Mouse (Mus musculus): ENCODE results near the gene Pdk2.

The Pdk2 gene

DNA sequence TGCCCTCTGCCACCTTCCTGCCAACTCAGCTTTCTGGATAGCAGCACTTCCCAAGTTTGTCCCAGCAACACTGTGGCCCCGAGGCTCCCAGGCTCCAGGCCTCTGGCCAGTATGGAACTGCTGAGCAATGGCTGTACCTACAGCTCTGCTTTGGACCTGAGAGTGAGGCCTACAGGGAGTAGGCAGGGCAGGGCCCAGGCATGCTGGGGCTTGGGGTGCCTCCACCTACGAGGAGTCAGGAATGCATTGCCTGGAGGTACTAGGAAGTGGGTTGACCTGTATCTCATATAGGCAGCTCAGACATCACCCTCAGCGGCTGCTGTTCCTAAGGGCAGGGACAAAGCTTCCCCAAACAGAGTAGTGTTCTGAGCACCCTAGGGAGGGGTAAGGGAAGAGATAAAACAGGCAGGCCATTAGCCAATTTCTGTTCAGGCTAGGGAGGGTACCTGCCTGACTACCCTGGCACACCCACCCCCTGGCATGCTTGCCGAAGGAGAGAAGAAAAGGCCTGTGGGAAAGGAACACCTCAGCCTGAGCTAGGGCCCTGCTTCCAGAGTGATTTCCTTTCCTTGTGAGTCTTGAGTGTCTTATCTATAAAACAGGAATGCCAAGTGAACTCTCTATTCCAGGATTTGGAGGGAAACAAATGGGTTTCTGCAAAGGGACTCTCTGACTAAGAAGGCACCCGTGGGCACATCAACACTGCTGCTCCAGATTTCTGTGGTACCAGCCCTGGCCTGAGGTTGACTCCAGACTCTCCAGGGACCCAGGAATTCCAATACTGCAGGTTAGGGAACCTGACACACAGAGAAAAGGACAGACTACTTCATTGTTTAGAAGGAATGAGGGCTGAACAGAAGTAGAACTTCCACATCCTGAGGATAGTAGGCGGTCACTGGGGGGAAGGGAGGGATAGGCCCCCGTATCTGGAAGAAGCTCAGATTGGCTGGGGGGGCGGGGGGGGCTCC is 29.3 kb upstream of the Pdk2 start:
- no peak for DNase-seq (ENCODE audit: low spot score in 2 of 2)

DNA sequence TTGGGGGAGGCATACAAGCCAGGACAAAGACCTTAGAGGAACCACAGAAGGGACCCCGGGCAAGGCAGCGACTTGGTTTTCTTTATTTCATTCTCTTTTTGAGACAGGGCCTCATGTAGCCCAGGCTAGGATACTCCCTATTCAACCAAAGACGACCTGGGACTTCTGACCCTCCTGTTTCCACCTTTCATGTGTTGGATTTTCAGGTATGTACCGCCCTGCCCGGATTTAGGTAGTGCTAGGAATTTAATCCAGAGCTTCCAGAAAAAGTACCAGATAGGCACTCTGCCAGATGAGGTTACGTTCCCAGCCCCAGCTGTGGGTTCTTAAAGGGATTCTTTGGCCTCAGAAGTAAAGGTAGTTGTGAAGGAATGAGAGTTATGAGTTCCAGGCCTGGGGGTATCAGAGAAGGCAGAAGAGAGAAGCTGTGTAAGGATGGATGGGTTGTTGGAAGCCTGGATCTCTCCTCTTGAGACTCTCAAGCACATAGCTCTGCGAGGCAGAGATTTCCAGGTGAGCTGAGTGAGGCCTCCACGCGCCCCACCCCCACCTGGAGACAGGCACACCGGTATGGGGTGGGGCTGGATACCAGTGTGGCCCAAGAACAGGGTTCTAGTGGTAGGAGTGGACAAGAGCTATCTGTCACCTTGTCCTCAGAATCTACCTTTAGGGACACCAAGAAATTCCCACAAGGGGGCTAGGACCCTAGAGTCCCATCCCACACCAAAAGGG is 28.2 kb upstream of the Pdk2 start:
- DNase-seq (ENCODE audit: low spot score in 2 of 2), result no peak

DNA sequence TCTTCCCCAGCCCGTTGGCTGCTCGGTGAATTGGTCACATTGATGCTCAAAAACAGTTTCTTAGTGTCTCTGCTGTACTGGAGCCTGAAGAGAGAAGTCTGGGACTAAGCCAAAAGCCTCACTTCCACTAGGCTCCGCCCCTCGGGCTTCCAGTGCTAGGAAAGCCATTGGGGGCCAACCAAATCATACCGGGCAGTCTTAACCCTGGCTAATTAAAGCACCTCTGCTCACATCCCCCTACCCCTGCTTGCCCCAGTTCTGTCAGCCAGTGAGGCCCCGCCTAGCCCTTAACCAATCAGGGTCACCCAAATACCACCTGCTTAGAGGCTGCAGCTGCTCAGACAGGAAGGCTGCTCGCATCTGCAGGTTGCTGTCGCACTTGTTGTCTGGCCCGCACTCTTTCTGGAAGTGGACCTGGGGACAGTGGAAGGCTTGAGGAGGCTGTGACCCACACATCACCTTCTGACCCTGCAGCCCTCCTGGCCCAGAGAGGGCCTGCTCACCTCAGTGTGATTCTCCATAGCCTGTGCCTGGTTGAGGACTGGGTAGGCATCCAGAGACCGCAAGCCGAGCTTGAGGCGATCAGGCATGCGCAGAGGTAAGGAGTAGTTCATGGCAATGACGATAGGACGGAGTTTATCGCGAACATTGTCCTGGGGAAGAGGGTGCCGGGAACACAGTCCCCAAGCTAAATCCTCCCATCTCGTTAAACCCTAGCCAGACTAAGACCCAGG is 15.8 kb upstream of the Pdk2 start:
- no peak for DNase-seq (ENCODE audit: low spot score in 2 of 2)

GRCm38 (mm10) chr11:95053062-95053461 is 11.9 kb upstream of the Pdk2 start:
- no peak for DNase-seq (ENCODE audit: low spot score in 2 of 2)

- peak in 1 of 2 experiments; percentile 45 for DNase-seq (ENCODE audit: low spot score in 2 of 2)
Observed at GRCm38 (mm10) chr11:95046980-95047680, 6.0 kb upstream of the Pdk2 start.

- no peak for DNase-seq (ENCODE audit: low spot score in 2 of 2)
Observed at GRCm38 (mm10) chr11:95044185-95044870, 3.2 kb upstream of the Pdk2 start.

- DNase-seq (ENCODE audit: low spot score in 2 of 2), result no peak
Observed at GRCm38 (mm10) chr11:95043608-95044007, 2.5 kb upstream of the Pdk2 start.

GRCm38 (mm10) chr11:95043060-95043459 is 1.9 kb upstream of the Pdk2 start:
- DNase-seq (ENCODE audit: low spot score in 2 of 2), result no peak

DNA sequence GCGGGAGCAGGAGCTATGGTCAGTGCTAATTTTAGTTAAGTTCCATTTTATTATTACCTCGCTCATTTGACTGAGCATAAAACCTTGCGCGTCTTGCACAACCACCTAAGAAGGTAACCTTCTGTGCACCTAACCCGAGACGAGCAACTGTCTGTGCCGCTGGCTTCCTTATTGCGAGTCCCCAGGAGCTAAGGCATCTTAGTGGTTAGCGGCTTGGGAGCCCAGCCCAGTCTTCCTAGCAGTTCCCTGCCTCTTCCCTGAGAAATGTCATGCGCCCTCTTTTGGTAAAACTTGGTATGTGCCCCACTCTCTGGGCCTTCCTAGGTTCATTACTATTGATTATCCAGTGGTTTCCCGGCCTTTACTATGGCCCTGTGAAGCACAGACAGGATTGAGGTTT is 942 bp upstream of the Pdk2 start:
- DNase-seq (ENCODE audit: low spot score in 2 of 2), result peak; percentile 50 to 72

DNA sequence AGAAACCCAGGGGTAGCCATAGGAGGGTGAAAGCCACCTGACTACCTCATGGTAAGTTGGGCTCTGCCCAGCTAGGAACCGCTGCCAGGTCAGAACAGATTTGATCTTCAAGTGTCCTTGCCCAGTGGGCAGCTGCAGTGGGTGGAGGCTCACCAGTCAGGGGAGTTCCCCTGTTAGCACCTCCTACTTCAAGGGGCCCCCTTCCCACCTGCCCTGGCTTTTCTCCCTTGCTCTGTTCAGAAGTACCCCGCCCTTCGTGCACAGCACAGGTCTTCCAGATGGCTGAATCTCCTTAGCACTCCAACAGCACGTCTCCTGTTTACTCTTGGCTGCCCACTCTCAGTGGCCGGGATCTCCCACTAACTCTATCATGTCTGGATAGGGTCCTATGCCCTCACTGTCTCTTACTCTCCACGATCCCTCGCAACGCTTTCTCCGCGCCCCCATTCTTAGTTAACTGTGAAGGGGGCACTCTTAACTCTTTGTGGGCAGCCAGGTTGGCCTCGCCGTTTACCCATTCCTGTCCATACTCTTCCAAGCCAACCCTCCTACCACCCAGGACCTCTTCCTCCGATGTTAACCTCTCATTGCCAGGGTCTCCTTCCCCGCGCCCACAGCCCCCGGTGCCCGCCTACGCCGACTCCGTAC is 539 bp downstream of the Pdk2 start:
- DNase-seq (ENCODE audit: low spot score in 2 of 2), result peak in 1 of 2 experiments; percentile 22

- no peak for DNase-seq (ENCODE audit: low spot score in 2 of 2)
Observed at GRCm38 (mm10) chr11:95039766-95040165, 1.4 kb downstream of the Pdk2 start.

DNA sequence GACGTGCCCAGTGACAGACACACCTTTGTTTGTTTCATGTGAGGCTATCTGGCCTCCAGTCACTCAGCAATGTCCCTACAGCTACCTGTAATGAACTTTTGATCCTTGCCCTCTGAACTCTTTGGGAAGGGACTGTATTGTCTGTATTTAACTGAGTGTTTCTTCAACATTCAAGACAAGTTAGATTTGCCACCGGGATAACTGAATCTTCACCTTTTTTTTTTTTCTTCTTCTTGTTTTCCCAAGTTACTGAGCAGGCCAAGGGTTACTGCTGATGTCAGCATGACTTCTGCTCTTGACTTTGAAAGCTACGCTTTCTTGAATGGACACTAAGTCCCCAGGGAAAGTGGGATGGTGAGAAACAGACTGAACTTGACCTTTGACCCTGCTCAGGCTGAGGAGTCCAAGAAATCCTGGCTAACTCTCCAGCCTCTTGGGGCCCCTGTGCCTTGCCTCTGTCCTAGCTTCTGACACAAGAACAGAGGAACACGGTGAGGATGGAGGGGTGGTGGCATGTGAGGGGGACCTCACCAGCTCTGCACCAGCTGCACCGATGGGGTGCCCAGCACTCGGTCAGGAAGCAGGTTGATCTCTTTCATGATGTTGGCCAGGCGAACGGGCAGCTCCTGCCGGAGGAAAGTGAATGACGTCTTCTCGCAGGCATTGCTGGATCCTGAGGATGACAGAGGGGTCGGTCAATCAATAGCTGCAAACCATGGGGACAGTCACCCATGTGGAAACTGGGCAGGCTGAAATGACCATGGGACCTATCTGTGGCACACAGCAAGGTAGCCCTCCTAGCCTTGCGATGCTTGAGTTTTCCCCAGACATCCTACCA is 2.1 kb downstream of the Pdk2 start:
- DNase-seq (ENCODE audit: low spot score in 2 of 2), result no peak

GRCm38 (mm10) chr11:95038156-95038817 is 2.9 kb downstream of the Pdk2 start:
- no peak for DNase-seq (ENCODE audit: low spot score in 2 of 2)

DNA sequence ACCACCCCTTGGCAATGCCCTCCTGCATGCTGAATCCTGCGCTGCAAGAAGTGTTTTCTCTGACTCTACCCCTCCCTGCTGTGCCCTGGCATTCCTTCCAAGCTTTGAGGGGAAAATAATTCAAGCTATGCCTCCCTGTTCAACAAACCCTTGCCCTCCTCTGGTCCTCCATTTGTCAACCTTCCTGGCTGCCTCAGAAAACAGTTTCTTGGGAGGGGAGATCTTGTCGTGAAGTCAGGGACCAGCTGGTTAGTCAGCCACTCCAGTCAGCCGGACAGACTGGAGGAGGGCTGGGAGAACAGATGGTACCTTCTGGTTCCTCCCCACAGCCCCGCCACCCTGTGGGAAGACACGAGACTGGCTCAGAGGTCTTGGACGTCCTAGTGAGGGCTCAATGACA is 3.8 kb downstream of the Pdk2 start:
- no peak for DNase-seq (ENCODE audit: low spot score in 2 of 2)

DNA sequence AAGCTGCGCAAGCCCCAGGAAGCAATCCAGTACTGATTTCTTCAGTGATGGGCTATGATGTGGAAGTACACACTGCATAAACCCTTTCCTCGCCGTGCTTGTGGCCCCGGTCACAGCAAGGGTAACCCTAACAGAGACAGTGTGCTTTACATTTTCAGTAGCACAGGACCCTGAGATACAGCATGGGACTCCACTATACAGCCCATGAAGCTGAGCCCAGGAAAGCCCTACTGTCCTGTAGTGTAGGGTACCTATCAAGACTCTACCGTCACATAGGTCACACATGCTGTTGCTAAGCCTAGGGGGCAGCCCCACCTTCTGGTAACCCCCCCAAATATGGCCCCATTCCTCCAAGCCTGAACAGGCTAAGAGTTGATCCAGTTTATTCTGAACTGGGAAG is 4.6 kb downstream of the Pdk2 start:
- DNase-seq (ENCODE audit: low spot score in 2 of 2), result no peak

- no peak for DNase-seq (ENCODE audit: low spot score in 2 of 2)
Observed at GRCm38 (mm10) chr11:95034902-95035301, 6.3 kb downstream of the Pdk2 start.

GRCm38 (mm10) chr11:95033617-95034016 is 7.5 kb downstream of the Pdk2 start:
- no peak for DNase-seq (ENCODE audit: low spot score in 2 of 2)

- no peak for DNase-seq (ENCODE audit: low spot score in 2 of 2)
Observed at GRCm38 (mm10) chr11:95032945-95033344, 8.2 kb downstream of the Pdk2 start.

Data from spleen, postnatal 14 days (tissue).